Mouse (Mus musculus): ENCODE results near the gene Olfr1291-ps1. TPM values are rescaled to one million over a fixed set of nuclear protein-coding genes. Genes with fewer than 3 reads are reported as not detected.

Olfr1291-ps1 gene
- not detected in 2 replicates for polyA plus RNA-seq (2012; ENCODE audit: insufficient read depth, insufficient read length, missing spikeins)

GRCm38 (mm10) chr2:111496880-111497279, at the start of gene Olfr1291-ps1:
Olfr1291-ps1 (plus strand) TSS chr2:111497180.
- H3K27ac ChIP-seq (replicated peaks; ENCODE audit: low read depth, low read length): no peak within 1 kb of the TSS
- H3K4me3 ChIP-seq (ENCODE audit: insufficient read depth, low read depth, low read length): no peak within 1 kb of the TSS
- no peaks in the 10 kb centered on the region for H3K4me1 ChIP-seq (ENCODE audit: control insufficient read depth, insufficient read depth, insufficient read length, low read length)

- Histone ChIP-seq H3K4me1 (ENCODE audit: control insufficient read depth, insufficient read depth, insufficient read length, low read length) (no peaks in the 10 kb centered on the region), H3K4me3 (ENCODE audit: insufficient read depth, low read depth, low read length) (no peak within 1 kb of the TSS), H3K27ac (replicated peaks; ENCODE audit: low read depth, low read length) (no peak within 1 kb of the TSS)
Observed at GRCm38 (mm10) chr2:111448842-111449241, 48.1 kb upstream of the Olfr1291-ps1 start, which contains the start of gene Olfr1287. Olfr1287 (plus strand) TSS chr2:111449142.

- no peak within 1 kb of the TSS for H3K4me3 ChIP-seq (ENCODE audit: insufficient read depth, low read depth, low read length)
- H3K27ac ChIP-seq (replicated peaks; ENCODE audit: low read depth, low read length): no peak within 1 kb of the TSS
- H3K4me1 ChIP-seq (ENCODE audit: control insufficient read depth, insufficient read depth, insufficient read length, low read length): no peaks in the 10 kb centered on the region
Observed at GRCm38 (mm10) chr2:111473801-111474200, 23.2 kb upstream of the Olfr1291-ps1 start, which contains the start of gene Olfr1288. Olfr1288 (plus strand) TSS chr2:111474101.

- Histone ChIP-seq H3K4me1 (ENCODE audit: control insufficient read depth, insufficient read depth, insufficient read length, low read length) (no peaks in the 10 kb centered on the region), H3K4me3 (ENCODE audit: insufficient read depth, low read depth, low read length) (no peak within 1 kb of the TSS), H3K27ac (replicated peaks; ENCODE audit: low read depth, low read length) (no peak within 1 kb of the TSS)
Observed at GRCm38 (mm10) chr2:111480519-111480918, 16.5 kb upstream of the Olfr1291-ps1 start, which contains the start of gene Olfr1289. Olfr1289 (plus strand) TSS chr2:111480819.

- no peaks in the 10 kb centered on the region for H3K4me1 ChIP-seq (ENCODE audit: control insufficient read depth, insufficient read depth, insufficient read length, low read length)
- H3K27ac ChIP-seq (replicated peaks; ENCODE audit: low read depth, low read length): no peak within 1 kb of the TSS
- no peak within 1 kb of the TSS for H3K4me3 ChIP-seq (ENCODE audit: insufficient read depth, low read depth, low read length)
Observed at GRCm38 (mm10) chr2:111493729-111494128, 3.3 kb upstream of the Olfr1291-ps1 start, which contains the start of gene Olfr1290. Olfr1290 (minus strand) TSS chr2:111493829.

GRCm38 (mm10) chr2:111517451-111517850, 20.5 kb downstream of the Olfr1291-ps1 start:
- Histone ChIP-seq H3K4me3 (ENCODE audit: insufficient read depth, low read depth, low read length) (no peak overlapping the region), H3K4me1 (ENCODE audit: control insufficient read depth, insufficient read depth, insufficient read length, low read length) (no peaks in the 10 kb centered on the region), H3K27ac (replicated peaks; ENCODE audit: low read depth, low read length) (no peak overlapping the region)

GRCm38 (mm10) chr2:111524903-111525302, 27.9 kb downstream of the Olfr1291-ps1 start, which contains the start of gene Olfr1293-ps:
Olfr1293-ps (plus strand) TSS chr2:111525203.
- H3K27ac ChIP-seq (replicated peaks; ENCODE audit: low read depth, low read length): no peak within 1 kb of the TSS
- H3K4me1 ChIP-seq (ENCODE audit: control insufficient read depth, insufficient read depth, insufficient read length, low read length): no peaks in the 10 kb centered on the region
- H3K4me3 ChIP-seq (ENCODE audit: insufficient read depth, low read depth, low read length): no peak within 1 kb of the TSS

GRCm38 (mm10) chr2:111540191-111540590, 43.2 kb downstream of the Olfr1291-ps1 start, which contains the start of gene Olfr1294:
Olfr1294 (minus strand) TSS chr2:111540291.
- no peak within 1 kb of the TSS for H3K4me3 ChIP-seq (ENCODE audit: insufficient read depth, low read depth, low read length)
- no peaks in the 10 kb centered on the region for H3K4me1 ChIP-seq (ENCODE audit: control insufficient read depth, insufficient read depth, insufficient read length, low read length)
- no peak within 1 kb of the TSS for H3K27ac ChIP-seq (replicated peaks; ENCODE audit: low read depth, low read length)

Other genes starting within 250 kb of the Olfr1291-ps1 start
- not detected in 2 replicates for gene Olfr1276, start 242.7 kb upstream of the Olfr1291-ps1 start, polyA plus RNA-seq (2012; ENCODE audit: insufficient read depth, insufficient read length, missing spikeins)
- not detected in 2 replicates for gene Olfr1277, start 223.1 kb upstream of the Olfr1291-ps1 start, polyA plus RNA-seq (2012; ENCODE audit: insufficient read depth, insufficient read length, missing spikeins)
- not detected in 2 replicates for gene Olfr1278, start 207.0 kb upstream of the Olfr1291-ps1 start, polyA plus RNA-seq (2012; ENCODE audit: insufficient read depth, insufficient read length, missing spikeins)
- gene Olfr1279, start 196.5 kb upstream of the Olfr1291-ps1 start, polyA plus RNA-seq (2012; ENCODE audit: insufficient read depth, insufficient read length, missing spikeins): not detected in 2 replicates
- gene Olfr1280, start 183.2 kb upstream of the Olfr1291-ps1 start, polyA plus RNA-seq (2012; ENCODE audit: insufficient read depth, insufficient read length, missing spikeins): not detected in 2 replicates
- not detected in 2 replicates for gene Olfr1281, start 170.7 kb upstream of the Olfr1291-ps1 start, polyA plus RNA-seq (2012; ENCODE audit: insufficient read depth, insufficient read length, missing spikeins)
- not detected in 2 replicates for gene Olfr1282, start 161.1 kb upstream of the Olfr1291-ps1 start, polyA plus RNA-seq (2012; ENCODE audit: insufficient read depth, insufficient read length, missing spikeins)
- not detected in 2 replicates for gene Olfr1283, start 130.4 kb upstream of the Olfr1291-ps1 start, polyA plus RNA-seq (2012; ENCODE audit: insufficient read depth, insufficient read length, missing spikeins)
- gene Olfr1284, start 121.7 kb upstream of the Olfr1291-ps1 start, polyA plus RNA-seq (2012; ENCODE audit: insufficient read depth, insufficient read length, missing spikeins): not detected in 2 replicates
- not detected in 2 replicates for gene Olfr1286, start 74.1 kb upstream of the Olfr1291-ps1 start, polyA plus RNA-seq (2012; ENCODE audit: insufficient read depth, insufficient read length, missing spikeins)
- gene Olfr1287, start 48.0 kb upstream of the Olfr1291-ps1 start, polyA plus RNA-seq (2012; ENCODE audit: insufficient read depth, insufficient read length, missing spikeins): not detected in 2 replicates
- not detected in 2 replicates for gene Olfr1288, start 23.1 kb upstream of the Olfr1291-ps1 start, polyA plus RNA-seq (2012; ENCODE audit: insufficient read depth, insufficient read length, missing spikeins)
- not detected in 2 replicates for gene Olfr1289, start 16.4 kb upstream of the Olfr1291-ps1 start, polyA plus RNA-seq (2012; ENCODE audit: insufficient read depth, insufficient read length, missing spikeins)
- not detected in 2 replicates for gene Olfr1290, start 3.4 kb upstream of the Olfr1291-ps1 start, polyA plus RNA-seq (2012; ENCODE audit: insufficient read depth, insufficient read length, missing spikeins)
- not detected in 2 replicates for gene Olfr1293-ps, start 28.0 kb downstream of the Olfr1291-ps1 start, polyA plus RNA-seq (2012; ENCODE audit: insufficient read depth, insufficient read length, missing spikeins)
- not detected in 2 replicates for gene Olfr1294, start 43.1 kb downstream of the Olfr1291-ps1 start, polyA plus RNA-seq (2012; ENCODE audit: insufficient read depth, insufficient read length, missing spikeins)
- gene Olfr1295, start 72.5 kb downstream of the Olfr1291-ps1 start, polyA plus RNA-seq (2012; ENCODE audit: insufficient read depth, insufficient read length, missing spikeins): not detected in 2 replicates
- gene Olfr1297, start 129.3 kb downstream of the Olfr1291-ps1 start, polyA plus RNA-seq (2012; ENCODE audit: insufficient read depth, insufficient read length, missing spikeins): not detected in 2 replicates
- gene Olfr1298, start 152.0 kb downstream of the Olfr1291-ps1 start, polyA plus RNA-seq (2012; ENCODE audit: insufficient read depth, insufficient read length, missing spikeins): not detected in 2 replicates
- not detected in 2 replicates for gene Olfr1299, start 164.2 kb downstream of the Olfr1291-ps1 start, polyA plus RNA-seq (2012; ENCODE audit: insufficient read depth, insufficient read length, missing spikeins)